Mouse (Mus musculus) 3134 (cell line): ENCODE results near the gene Psmg1.
"Not testable (repeated sequence)": the region's sequence is repeated elsewhere in the genome, so short reads cannot be mapped to it uniquely, and the experiment has no call there.

ENCODE experiments used
- DNase-seq: peaks from one replicate; pipeline ENCODE4 v3.0.0-alpha.2; 2011; ENCODE audit warnings: low spot score; ENCODE audit not compliant: insufficient read length; ENCODE audit errors: extremely low read depth

The Psmg1 gene

GRCm38 (mm10) chr16:95960689-95961088 lies 30.1 kb downstream of the Psmg1 start:
- not testable (repeated sequence) for DNase-seq

GRCm38 (mm10) chr16:95958080-95958479 lies 32.7 kb downstream of the Psmg1 start:
- no peak for DNase-seq

GRCm38 (mm10) chr16:95956618-95957017 lies 34.1 kb downstream of the Psmg1 start:
- DNase-seq, result no peak

GRCm38 (mm10) chr16:95955716-95956346 lies 34.9 kb downstream of the Psmg1 start:
- no peak for DNase-seq

GRCm38 (mm10) chr16:95954341-95954740 lies 36.4 kb downstream of the Psmg1 start:
- no peak for DNase-seq

- no peak for DNase-seq
Observed at GRCm38 (mm10) chr16:95953159-95953650, 37.6 kb downstream of the Psmg1 start.

- no peak for DNase-seq
Observed at GRCm38 (mm10) chr16:95951471-95951870, 39.3 kb downstream of the Psmg1 start.

GRCm38 (mm10) chr16:95945389-95946311 lies 45.1 kb downstream of the Psmg1 start:
- peak; percentile 44 for DNase-seq

- DNase-seq, result no peak
Observed at GRCm38 (mm10) chr16:95943186-95943585, 47.6 kb downstream of the Psmg1 start.

- no peak for DNase-seq
Observed at GRCm38 (mm10) chr16:95941575-95941974, 49.2 kb downstream of the Psmg1 start.

- DNase-seq, result no peak
Observed at GRCm38 (mm10) chr16:95935495-95935961, 55.2 kb downstream of the Psmg1 start.

GRCm38 (mm10) chr16:95932860-95933259 lies 57.9 kb downstream of the Psmg1 start:
- no peak for DNase-seq

GRCm38 (mm10) chr16:95931509-95931908 lies 59.3 kb downstream of the Psmg1 start:
- DNase-seq, result no peak
